Mouse (Mus musculus) CH12.LX (cell line): ENCODE data around the gene Abcb8. TPM values are rescaled to one million over a fixed set of nuclear protein-coding genes. Genes with fewer than 3 reads are reported as not detected.

ENCODE experiments used
- DNase-seq: peaks from one replicate; pipeline ENCODE4 v3.0.0-alpha.2; 2013; ENCODE audit errors: extremely low read depth
- H3K27ac ChIP-seq: 2 replicates; pipeline ENCODE4 v1.5.1; 2012; ENCODE audit warnings: low read depth, mild to moderate bottlenecking, control low read depth, moderate library complexity; ENCODE audit not compliant: insufficient read depth
- H3K27me3 ChIP-seq: replicated peaks from 2 replicates; pipeline ENCODE3; 2012; ENCODE audit warnings: inconsistent platforms
- H3K36me3 ChIP-seq, 2 experiments: replicated peaks in 1 of 2; 2 replicates each; pipeline versions ENCODE3 to v1.6.1; 2012; ENCODE audit warnings: inconsistent platforms in 1 of 2, low read length in 1 of 2, mild to moderate bottlenecking in 1 of 2, mixed read lengths in 1 of 2, moderate library complexity in 1 of 2; ENCODE audit not compliant: control insufficient read depth in 1 of 2, insufficient read depth in 1 of 2
- H3K4me1 ChIP-seq, 2 experiments: 2 replicates each; pipeline ENCODE4 v1.6.1; 2012; ENCODE audit warnings: inconsistent platforms in 1 of 2, moderate library complexity in 1 of 2; ENCODE audit not compliant: insufficient read depth in 2 of 2, control insufficient read depth in 1 of 2
- H3K4me2 ChIP-seq: 2 replicates; pipeline ENCODE4 v1.6.1; 2012; ENCODE audit warnings: low read depth, mild to moderate bottlenecking, control low read depth; ENCODE audit not compliant: poor library complexity, insufficient read depth, severe bottlenecking
- H3K4me3 ChIP-seq, 3 experiments: fragments of 150-350 bp in 1 of 3; sonication (generic) in 1 of 3; replicated peaks in 1 of 3; 2 replicates each; pipeline versions ENCODE3 to v1.5.1; 2011 to 2012; ENCODE audit warnings: low read depth in 2 of 3, low read length in 2 of 3, mild to moderate bottlenecking in 2 of 3, moderate library complexity in 2 of 3, control low read depth in 1 of 3, improper control_type of control experiment in 1 of 3, inconsistent platforms in 1 of 3, mixed read lengths in 1 of 3; ENCODE audit not compliant: poor library complexity in 1 of 3
- H3K79me2 ChIP-seq: replicated peaks from 2 replicates; pipeline ENCODE4 v1.6.1; 2012; ENCODE audit warnings: mild to moderate bottlenecking, moderate library complexity; ENCODE audit not compliant: control insufficient read depth, poor library complexity, insufficient read depth, severe bottlenecking; ENCODE audit errors: extremely low read depth
- H3K9ac ChIP-seq: 2 replicates; pipeline ENCODE4 v1.6.1; 2012; ENCODE audit warnings: low read depth, mild to moderate bottlenecking, control low read depth, moderate library complexity; ENCODE audit not compliant: insufficient read depth
- H3K9me3 ChIP-seq: replicated peaks from 2 replicates; pipeline ENCODE3; 2012; ENCODE audit warnings: low read length, inconsistent platforms, mixed read lengths
- CHD1 ChIP-seq: IDR thresholded peaks from 2 replicates; pipeline ENCODE4 v1.6.1; 2012; ENCODE audit warnings: low read depth, low read length, improper control_type of control experiment, inconsistent platforms
- E2F4 ChIP-seq: IDR thresholded peaks from 2 replicates; pipeline ENCODE4 v1.6.1; 2011; ENCODE audit warnings: low read depth, low read length, improper control_type of control experiment; ENCODE audit not compliant: insufficient replicate concordance
- ELF1 ChIP-seq: IDR thresholded peaks from 2 replicates; pipeline ENCODE4 v1.6.1; 2014; ENCODE audit warnings: low read depth, mild to moderate bottlenecking, inconsistent platforms, low read length, improper control_type of control experiment
- GABPA ChIP-seq: IDR thresholded peaks from 2 replicates; pipeline ENCODE4 v1.6.1; 2012; ENCODE audit warnings: low read depth, low read length, improper control_type of control experiment, inconsistent platforms; ENCODE audit not compliant: insufficient replicate concordance
- HCFC1 ChIP-seq: IDR thresholded peaks from 2 replicates; pipeline ENCODE4 v1.6.1; 2012; ENCODE audit warnings: low read depth, mild to moderate bottlenecking, inconsistent platforms, low read length, improper control_type of control experiment
- IRF4 ChIP-seq: IDR thresholded peaks from 2 replicates; pipeline ENCODE4 v1.6.1; 2014; ENCODE audit warnings: low read depth, mild to moderate bottlenecking, inconsistent platforms, low read length, improper control_type of control experiment
- JUN ChIP-seq: IDR thresholded peaks from 2 replicates; pipeline ENCODE4 v1.6.1; 2011; ENCODE audit warnings: low read depth, mild to moderate bottlenecking, low read length, improper control_type of control experiment, moderate library complexity; ENCODE audit not compliant: insufficient read depth
- KAT2A ChIP-seq: IDR thresholded peaks from 2 replicates; pipeline ENCODE4 v1.6.1; 2012; ENCODE audit warnings: low read length, improper control_type of control experiment, inconsistent platforms; ENCODE audit not compliant: insufficient replicate concordance
- MYC ChIP-seq: IDR thresholded peaks from 2 replicates; pipeline ENCODE4 v1.6.1; 2011; ENCODE audit warnings: low read depth, mild to moderate bottlenecking, improper control_type of control experiment, low read length
- PAX5 ChIP-seq: IDR thresholded peaks from 2 replicates; pipeline ENCODE4 v1.6.1; 2012; ENCODE audit warnings: low read length, inconsistent platforms, mixed read lengths
- POLR2AphosphoS2 ChIP-seq: IDR thresholded peaks from 2 replicates; pipeline ENCODE4 v1.6.1; 2011; ENCODE audit warnings: low read depth, low read length, improper control_type of control experiment
- RAD21 ChIP-seq: IDR thresholded peaks from 2 replicates; pipeline ENCODE4 v1.6.1; 2011; ENCODE audit warnings: low read depth, mild to moderate bottlenecking, low read length, improper control_type of control experiment, moderate library complexity
- UBTF ChIP-seq: IDR thresholded peaks from 2 replicates; pipeline ENCODE4 v1.6.1; 2012; ENCODE audit warnings: low read depth, mild to moderate bottlenecking, inconsistent platforms, low read length, improper control_type of control experiment, moderate library complexity
- USF1 ChIP-seq: IDR thresholded peaks from 2 replicates; pipeline ENCODE4 v1.6.1; 2014; ENCODE audit warnings: low read depth, mild to moderate bottlenecking, inconsistent platforms, low read length, improper control_type of control experiment
- ZC3H11A ChIP-seq: IDR thresholded peaks from 2 replicates; pipeline ENCODE4 v1.6.1; 2012; ENCODE audit warnings: low read depth, mild to moderate bottlenecking, inconsistent platforms, low read length, improper control_type of control experiment
- ZNF384 ChIP-seq: IDR thresholded peaks from 2 replicates; pipeline ENCODE4 v1.6.1; 2012; ENCODE audit warnings: low read depth, low read length, improper control_type of control experiment, inconsistent platforms
- dilution Hi-C: fragments of 300-500 bp; cut with MboI; formaldehyde crosslinking; loops from 2 replicates; pipeline ENCODE4 v1.14.3; 2020; ENCODE audit warnings: low sequenced_read_pairs; ENCODE audit not compliant: extremely low pct_unique_long_range_greater_than_20kb, extremely low pct_ligation_motif_present
- in situ Hi-C: fragments of 300-500 bp; cut with MboI; formaldehyde crosslinking; loops from 3 replicates; pipeline ENCODE4 v1.14.3; 2019; ENCODE audit warnings: low sequenced_read_pairs, low pct_ligation_motif_present, low pct_unique_long_range_greater_than_20kb, mixed read lengths
- polyA plus RNA-seq: library from polyadenylated mRNA; unstranded; fragments of >175 nt; gene quantifications from 2 replicates; pipeline ENCODE4 v1.2.1, GENCODE M21; 2012; ENCODE audit warnings: low read depth; ENCODE audit not compliant: insufficient read length
- total RNA-seq, 2 experiments: library from RNA; depleted of rRNA; stranded (reverse); fragments of 300-350 nt in 1 of 2; fragments of >200 nt in 1 of 2; gene quantifications; 2 replicates each; pipeline ENCODE4 v1.2.3; 2012 to 2014

The Abcb8 gene
- total and polyA plus RNA-seq, 3 experiments = 31.0 to 58.7 (median 45.4) TPM

GRCm38 (mm10) chr5:24366426-24366825, 27.0 kb upstream of the Abcb8 start:
- H3K4me1 ChIP-seq = peaks cover 0 to 2% of the 10 kb centered on the region in 2 experiments; a peak in 2 of 4 replicates

GRCm38 (mm10) chr5:24369767-24370166, 23.7 kb upstream of the Abcb8 start:
- DNase-seq = no peak
- H3K79me2 ChIP-seq = no peaks in the 10 kb centered on the region
- no peak overlapping the region for H3K4me3 ChIP-seq
- no peaks in the 10 kb centered on the region for H3K36me3 ChIP-seq
- no peak overlapping the region for H3K27ac ChIP-seq
- no peak overlapping the region for H3K4me2 ChIP-seq
- dilution Hi-C loops = no loop called here
- H3K9me3 ChIP-seq = no peaks in the 10 kb centered on the region
- H3K4me1 ChIP-seq = no peaks in the 10 kb centered on the region
- H3K27me3 ChIP-seq = peaks cover 63% of the 10 kb centered on the region
- in situ Hi-C loops = loop anchor here (10.0 kb wide), 1 partner anchor 105 kb away; no protein-coding TSS in a partner anchor
- TF ChIP-seq RAD21 (no peak), ZC3H11A (no peak), MYC (no peak), GABPA (no peak), KAT2A (no peak), PAX5 (no peak)
- H3K9ac ChIP-seq = no peak overlapping the region

More at GRCm38 (mm10) chr5:24366426-24366825, 27.0 kb upstream of the Abcb8 start:
- H3K4me2 ChIP-seq = no peak overlapping the region
- TF ChIP-seq IRF4 (no peak), GABPA (no peak), ELF1 (no peak), E2F4 (no peak), RAD21 (no peak), JUN (no peak), USF1 (no peak), CHD1 (no peak)
- TF ChIP-seq, all 38 proteins: peak for 0
- in situ Hi-C loops = loop anchor here (10.0 kb wide), 1 partner anchor 102 kb away; no protein-coding TSS in a partner anchor
- DNase-seq = no peak
- H3K27me3 ChIP-seq = peaks cover 83% of the 10 kb centered on the region
- no peak overlapping the region for H3K27ac ChIP-seq
- H3K4me3 ChIP-seq = no peak overlapping the region
- H3K9ac ChIP-seq = no peak overlapping the region
- dilution Hi-C loops = no loop called here
- H3K79me2 ChIP-seq = no peaks in the 10 kb centered on the region
- no peaks in the 10 kb centered on the region for H3K36me3 ChIP-seq
- H3K9me3 ChIP-seq = peaks cover 5% of the 10 kb centered on the region

- no peak overlapping the region for H3K27ac ChIP-seq
- H3K27me3 ChIP-seq = peaks cover 39% of the 10 kb centered on the region
- H3K4me2 ChIP-seq = no peak overlapping the region
- TF ChIP-seq CHD1 (no peak), UBTF (no peak), KAT2A (no peak), E2F4 (no peak), HCFC1 (no peak), ZNF384 (no peak), POLR2AphosphoS2 (no peak), USF1 (no peak)
- no peaks in the 10 kb centered on the region for H3K36me3 ChIP-seq
- H3K9ac ChIP-seq = no peak overlapping the region
- H3K9me3 ChIP-seq = no peaks in the 10 kb centered on the region
- no peaks in the 10 kb centered on the region for H3K4me1 ChIP-seq
- dilution Hi-C loops = no loop called here
- H3K79me2 ChIP-seq = no peaks in the 10 kb centered on the region
- DNase-seq = no peak
- H3K4me3 ChIP-seq = no peak overlapping the region
- in situ Hi-C loops = no loop called here
These were observed 19.7 kb upstream of the Abcb8 start for GRCm38 (mm10) chr5:24373807-24374206.
